Mouse (Mus musculus) midbrain, embryonic 11.5 days (tissue): ENCODE data around the gene Anapc1. TPM values are rescaled to one million over a fixed set of nuclear protein-coding genes. Genes with fewer than 3 reads are reported as not detected.

Experiments used
- ATAC-seq: fragments of 200-750 bp; cut with Nextera tagmentation; 2 replicates; pipeline ENCODE4 v1.8.0; 2017; ENCODE audit warnings: moderate TSS enrichment, moderate library complexity; ENCODE audit not compliant: low FRiP score
- DNase-seq: peaks from one replicate; pipeline ENCODE4 v3.0.0; 2015; ENCODE audit warnings: low spot score; ENCODE audit errors: missing footprints
- H3K27ac ChIP-seq: fragments of 300-500 bp; sonication (generic); 2 replicates; pipeline ENCODE4 v1.5.1; 2014; ENCODE audit warnings: low read depth, low read length
- H3K27me3 ChIP-seq: fragments of 300-500 bp; sonication (generic); 2 replicates; pipeline ENCODE4 v1.6.1; 2014; ENCODE audit warnings: mild to moderate bottlenecking, low read length, moderate library complexity, mixed read lengths; ENCODE audit not compliant: control insufficient read depth, insufficient read depth
- H3K36me3 ChIP-seq: fragments of 300-500 bp; sonication (generic); 2 replicates; pipeline ENCODE4 v1.6.1; 2014; ENCODE audit warnings: mild to moderate bottlenecking, low read length, moderate library complexity, mixed read lengths; ENCODE audit not compliant: control insufficient read depth, insufficient read depth
- H3K4me1 ChIP-seq: fragments of 300-500 bp; sonication (generic); 2 replicates; pipeline ENCODE4 v1.6.1; 2014; ENCODE audit warnings: low read length; ENCODE audit not compliant: control insufficient read depth, insufficient read depth
- H3K4me2 ChIP-seq: fragments of 300-500 bp; sonication (generic); 2 replicates; pipeline ENCODE4 v1.6.1; 2014; ENCODE audit warnings: mild to moderate bottlenecking, moderate library complexity
- H3K4me3 ChIP-seq: fragments of 300-500 bp; sonication (generic); 2 replicates; pipeline ENCODE4 v1.5.1; 2014; ENCODE audit warnings: low read depth, low read length
- H3K9ac ChIP-seq: fragments of 300-500 bp; sonication (generic); 2 replicates; pipeline ENCODE4 v1.6.1; 2014; ENCODE audit warnings: low read length
- H3K9me3 ChIP-seq: fragments of 300-500 bp; sonication (generic); 2 replicates; pipeline ENCODE4 v1.6.1; 2016; ENCODE audit warnings: low read length; ENCODE audit not compliant: control insufficient read depth
- WGBS: fragments of 180-500 bp; shearing (Covaris S2); extraction: QIAGEN DNeasy Blood & Tissue Kit; methylation state at CpG from one replicate; pipeline ENCODE4 v1.1.7; 2014; 5-methylcytosine and 5-hydroxymethylcytosine counted together
- polyA plus RNA-seq: library from polyadenylated mRNA; unstranded; fragments of >200 nt; fragmentation: Nextera tagmentation; extraction: Ambion mirVana; gene quantifications from 2 replicates; pipeline ENCODE4 v1.2.1, GENCODE M21; 2014

The Anapc1 gene
- polyA plus RNA-seq, 1 experiment from 2014 or later, result 86.5 TPM

DNA sequence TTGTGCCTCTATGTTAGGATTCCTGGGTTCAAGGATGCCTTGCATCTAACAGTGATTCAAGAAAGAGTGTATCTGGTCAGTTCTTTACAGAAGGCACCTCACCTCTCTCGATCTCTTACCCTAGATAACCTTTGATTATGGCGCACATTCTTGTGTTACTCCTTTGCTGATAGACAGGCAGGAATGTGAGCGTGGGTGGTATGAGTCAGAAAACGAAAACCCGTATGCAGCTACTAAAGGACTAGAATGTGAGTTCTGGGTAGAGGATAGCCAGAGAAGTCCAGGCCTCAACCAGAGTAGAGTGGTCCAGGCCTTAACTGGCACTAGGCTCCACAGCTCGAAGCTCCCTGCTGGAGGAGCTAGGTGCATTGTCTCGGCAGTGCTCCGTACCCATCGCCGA is 5.6 kb upstream of the Anapc1 start:
- Histone ChIP-seq H3K27ac (no peak overlapping the region), H3K9me3 (no peaks in the 10 kb centered on the region), H3K36me3 (no peaks in the 10 kb centered on the region), H3K4me2 (no peak overlapping the region), H3K27me3 (no peaks in the 10 kb centered on the region), H3K4me1 (no peaks in the 10 kb centered on the region), H3K4me3 (no peak overlapping the region), H3K9ac (no peak overlapping the region)
- peak; percentile 10 for DNase-seq
- 90% methylated on average over 10 of the region's 10 CpGs for WGBS
- no peak for ATAC-seq

DNA sequence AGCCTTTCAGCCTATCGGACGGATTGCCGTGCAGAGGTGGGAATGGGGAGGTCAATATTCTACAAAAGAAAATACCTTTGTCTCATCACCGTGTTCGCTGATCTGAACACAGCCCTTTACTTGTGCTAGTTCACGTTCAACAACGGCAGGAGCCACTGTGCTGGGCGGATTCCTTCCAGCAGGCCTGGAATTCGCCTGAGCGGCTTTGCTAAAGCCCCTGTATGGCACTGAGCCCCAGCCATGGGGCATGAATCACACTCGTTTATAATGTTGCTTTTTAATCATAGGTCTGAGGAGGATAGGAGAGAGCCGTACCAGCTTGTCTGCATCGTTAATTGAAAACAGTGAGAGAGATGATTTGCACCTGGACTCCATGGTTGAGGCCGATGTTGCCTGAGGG is 5.1 kb upstream of the Anapc1 start:
- Histone ChIP-seq H3K27me3 (no peaks in the 10 kb centered on the region), H3K9me3 (no peaks in the 10 kb centered on the region), H3K4me3 (no peak overlapping the region), H3K4me1 (no peaks in the 10 kb centered on the region), H3K36me3 (no peaks in the 10 kb centered on the region), H3K27ac (no peak overlapping the region), H3K9ac (no peak overlapping the region), H3K4me2 (no peak overlapping the region)
- WGBS, result 81% methylated on average over 14 of the region's 14 CpGs
- DNase-seq (peak; percentile 8), ATAC-seq (no peak)

DNA sequence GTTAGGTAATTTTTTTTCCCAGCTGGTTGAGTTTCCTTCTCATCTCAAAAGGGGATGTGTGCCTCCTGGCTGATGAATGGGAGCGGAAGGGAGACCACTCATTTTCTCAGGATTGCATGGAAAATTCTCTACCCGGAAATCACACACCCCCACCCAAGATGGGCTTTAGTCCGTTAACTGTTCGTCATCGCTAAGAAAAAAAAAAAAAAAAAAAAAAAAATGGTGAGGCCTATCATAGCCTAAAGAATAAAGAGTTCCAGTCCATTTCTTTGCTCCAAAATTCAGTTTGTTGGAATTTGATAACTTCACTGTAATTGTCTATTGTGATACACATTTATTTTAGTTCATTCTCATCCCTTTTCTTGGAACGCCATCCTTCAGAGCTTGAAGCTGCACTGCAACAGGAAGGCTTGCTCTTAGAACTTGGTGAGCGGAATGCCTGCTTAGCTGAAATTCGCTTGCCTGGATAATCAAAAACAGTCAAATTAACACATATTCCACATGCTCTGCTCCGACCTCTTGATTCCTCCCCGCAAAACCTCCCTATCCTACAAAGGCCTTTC is 448 bp upstream of the Anapc1 start:
- Histone ChIP-seq H3K4me3 (peak overlapping the region; percentile 97), H3K9ac (peak overlapping the region; percentile 99), H3K4me1 (peaks cover 9% of the 10 kb centered on the region), H3K27me3 (no peaks in the 10 kb centered on the region), H3K27ac (no peak overlapping the region; the same call in none of the 2 replicates), H3K4me2 (peak overlapping the region; percentile 62), H3K9me3 (no peaks in the 10 kb centered on the region), H3K36me3 (no peaks in the 10 kb centered on the region; the same call in none of the 2 replicates)
- ATAC-seq, result peak; percentile 79
- 47% methylated on average over 10 of the region's 10 CpGs for WGBS
- peak; percentile 93 for DNase-seq

DNA sequence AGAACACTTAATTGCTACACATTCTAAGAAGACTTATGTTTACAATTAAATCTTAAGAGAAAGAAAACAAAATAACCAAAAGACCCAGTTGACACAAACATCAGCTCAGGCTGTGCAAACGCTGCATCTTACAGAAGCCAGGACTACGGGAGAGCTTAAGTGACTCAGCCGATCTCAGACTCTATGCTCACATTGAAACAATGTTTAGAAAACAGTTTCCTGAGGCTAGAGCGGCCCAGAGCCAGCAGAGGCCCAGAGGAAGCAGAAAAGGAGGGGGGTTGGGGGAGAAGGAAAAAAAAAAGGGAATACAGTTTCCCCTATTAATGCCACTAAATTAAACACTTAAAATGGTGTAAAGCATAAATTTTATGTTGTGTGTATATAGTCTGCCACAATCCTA is 6.5 kb downstream of the Anapc1 start:
- peaks cover 21% of the 10 kb centered on the region for H3K36me3 ChIP-seq
- no peak overlapping the region for H3K27ac ChIP-seq
- no peak for ATAC-seq

DNA sequence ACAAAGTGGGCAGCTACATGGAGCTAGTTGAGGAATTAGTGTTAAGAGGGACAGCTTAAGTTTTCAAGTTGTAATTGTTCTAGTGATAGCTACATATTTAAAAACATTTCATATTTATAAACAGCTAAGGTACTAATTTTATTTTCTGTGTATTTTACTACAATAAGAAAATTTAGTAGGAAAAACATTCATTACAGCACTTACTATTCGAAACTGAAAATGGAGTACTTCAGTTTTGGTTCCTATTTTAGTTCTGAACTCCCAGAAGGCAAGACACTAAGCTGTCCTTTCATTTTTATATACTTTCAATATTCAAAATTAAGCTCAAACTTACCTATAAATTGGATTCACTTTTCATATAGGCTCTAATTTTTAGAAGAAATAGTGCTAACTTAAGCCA is 66.6 kb downstream of the Anapc1 start:
- Histone ChIP-seq H3K27me3 (no peaks in the 10 kb centered on the region), H3K4me1 (no peaks in the 10 kb centered on the region), H3K4me2 (no peak overlapping the region), H3K36me3 (peaks cover 42% of the 10 kb centered on the region), H3K4me3 (no peak overlapping the region), H3K9ac (no peak overlapping the region), H3K9me3 (no peaks in the 10 kb centered on the region), H3K27ac (no peak overlapping the region)
- no peak for DNase-seq
- ATAC-seq, result no peak
- 89% methylated on average over 1 of the region's 1 CpGs for WGBS

More for the DNA sequence above, 6.5 kb downstream of the Anapc1 start:
- 82% methylated on average over 4 of the region's 4 CpGs for WGBS
- Histone ChIP-seq H3K4me3 (no peak overlapping the region), H3K4me2 (no peak overlapping the region), H3K9me3 (no peaks in the 10 kb centered on the region), H3K9ac (no peak overlapping the region), H3K27me3 (no peaks in the 10 kb centered on the region), H3K4me1 (peaks cover under 1% of the 10 kb centered on the region; the same call in 1 of the 2 replicates)
- DNase-seq, result no peak

DNA sequence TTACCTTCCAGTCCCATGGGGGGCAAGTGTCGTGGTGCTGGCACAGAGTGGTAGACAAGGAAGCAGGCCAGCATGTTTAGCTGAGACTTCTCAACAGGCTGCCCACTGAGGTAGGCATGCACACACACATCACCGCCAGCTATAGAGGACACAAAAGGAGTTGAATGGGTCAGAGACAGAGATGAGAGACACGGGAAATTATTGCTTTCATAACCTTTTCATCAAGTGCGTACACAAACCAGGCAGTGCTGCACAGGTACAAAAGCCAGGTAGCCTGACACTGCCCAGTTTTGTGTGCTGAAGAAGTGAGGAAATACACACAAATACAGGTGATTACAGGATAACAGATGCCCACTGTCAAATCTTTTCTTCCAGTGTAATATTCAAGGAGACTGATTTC is 71.8 kb downstream of the Anapc1 start:
- Histone ChIP-seq H3K9me3 (no peaks in the 10 kb centered on the region), H3K4me2 (no peak overlapping the region), H3K4me1 (no peaks in the 10 kb centered on the region), H3K36me3 (peaks cover 35% of the 10 kb centered on the region), H3K27me3 (no peaks in the 10 kb centered on the region), H3K9ac (no peak overlapping the region), H3K4me3 (no peak overlapping the region), H3K27ac (no peak overlapping the region)
- ATAC-seq (no peak), DNase-seq (peak; percentile 68)
- 91% methylated on average over 4 of the region's 4 CpGs for WGBS

DNA sequence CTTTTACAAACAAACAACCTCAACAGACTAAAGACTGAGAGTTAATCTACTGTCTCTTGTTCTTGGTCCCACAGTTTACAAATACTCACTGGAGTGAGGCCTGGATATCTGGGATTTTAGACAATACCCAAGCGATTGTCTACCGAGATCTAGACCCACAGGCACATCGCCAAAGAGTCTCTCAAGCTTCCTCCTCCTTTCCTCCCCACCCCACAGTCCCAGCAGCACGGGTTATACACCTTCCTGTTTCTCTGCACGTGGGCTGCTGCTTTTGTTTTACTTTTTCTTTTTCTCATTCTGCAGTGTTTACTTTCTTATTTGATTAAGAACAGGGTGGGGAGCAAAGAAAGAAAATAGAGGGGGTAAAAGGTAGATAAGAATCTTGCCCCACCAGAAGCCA is 73.8 kb downstream of the Anapc1 start:
- peak; percentile 47 for DNase-seq
- ATAC-seq, result no peak
- Histone ChIP-seq H3K36me3 (peaks cover 26% of the 10 kb centered on the region), H3K9ac (no peak overlapping the region), H3K4me2 (no peak overlapping the region), H3K4me3 (no peak overlapping the region), H3K9me3 (no peaks in the 10 kb centered on the region), H3K4me1 (no peaks in the 10 kb centered on the region), H3K27ac (no peak overlapping the region), H3K27me3 (no peaks in the 10 kb centered on the region)
- 87% methylated on average over 5 of the region's 5 CpGs for WGBS

DNA sequence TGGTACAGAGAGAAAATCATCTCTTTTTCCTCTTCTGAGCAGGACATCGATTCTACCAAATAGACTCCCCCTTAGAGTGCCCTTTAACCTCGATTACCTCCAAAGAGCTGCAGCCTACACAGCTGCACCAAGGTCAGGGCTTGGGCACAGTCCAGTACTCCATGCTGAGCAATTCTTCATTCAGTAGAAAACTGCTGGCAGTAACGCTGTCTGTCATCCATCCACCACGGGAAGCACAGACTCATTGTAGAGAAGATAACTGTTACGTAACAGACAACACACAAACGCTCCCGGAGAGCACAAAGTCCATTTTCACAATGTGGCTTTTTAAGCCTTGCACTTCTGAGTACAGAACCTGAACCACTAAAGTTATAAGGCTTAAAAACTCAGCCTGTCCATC is 74.9 kb downstream of the Anapc1 start:
- no peak overlapping the region for H3K9ac ChIP-seq
- H3K36me3 ChIP-seq, result peaks cover 21% of the 10 kb centered on the region
- no peak overlapping the region for H3K27ac ChIP-seq
- H3K4me3 ChIP-seq, result no peak overlapping the region
- no peaks in the 10 kb centered on the region for H3K4me1 ChIP-seq
- H3K9me3 ChIP-seq, result no peaks in the 10 kb centered on the region
- ATAC-seq (no peak), DNase-seq (peak; percentile 53)
- 94% methylated on average over 7 of the region's 7 CpGs for WGBS
- H3K27me3 ChIP-seq, result no peaks in the 10 kb centered on the region
- no peak overlapping the region for H3K4me2 ChIP-seq

DNA sequence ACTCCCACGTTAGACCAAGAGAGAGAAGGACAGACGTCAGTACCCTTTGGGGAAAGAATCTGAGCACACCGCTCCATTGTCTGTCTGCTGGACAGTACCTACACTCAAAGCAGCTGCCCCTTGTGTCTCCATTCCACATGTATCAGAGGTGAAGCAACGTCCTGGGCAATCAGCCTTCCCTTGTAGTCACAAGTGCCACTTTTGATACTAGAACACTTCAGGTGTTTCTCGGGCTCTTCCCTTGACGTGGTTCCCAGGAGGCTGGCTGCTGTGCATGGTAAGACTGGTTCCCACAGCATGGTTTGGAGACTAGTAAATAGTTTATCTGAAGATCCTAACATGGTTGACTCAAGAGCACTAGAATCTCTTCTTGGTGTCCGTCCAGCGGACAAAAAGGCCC is 76.0 kb downstream of the Anapc1 start:
- ATAC-seq (no peak), DNase-seq (peak; percentile 66)
- H3K27me3 ChIP-seq, result no peaks in the 10 kb centered on the region
- H3K27ac ChIP-seq, result no peak overlapping the region
- 95% methylated on average over 8 of the region's 8 CpGs for WGBS
- no peaks in the 10 kb centered on the region for H3K9me3 ChIP-seq
- peaks cover 16% of the 10 kb centered on the region for H3K36me3 ChIP-seq
- H3K4me2 ChIP-seq, result no peak overlapping the region
- H3K4me1 ChIP-seq, result no peaks in the 10 kb centered on the region
- no peak overlapping the region for H3K9ac ChIP-seq
- H3K4me3 ChIP-seq, result no peak overlapping the region
